Mouse (Mus musculus): ENCODE data around the gene Cd4.

DNA sequence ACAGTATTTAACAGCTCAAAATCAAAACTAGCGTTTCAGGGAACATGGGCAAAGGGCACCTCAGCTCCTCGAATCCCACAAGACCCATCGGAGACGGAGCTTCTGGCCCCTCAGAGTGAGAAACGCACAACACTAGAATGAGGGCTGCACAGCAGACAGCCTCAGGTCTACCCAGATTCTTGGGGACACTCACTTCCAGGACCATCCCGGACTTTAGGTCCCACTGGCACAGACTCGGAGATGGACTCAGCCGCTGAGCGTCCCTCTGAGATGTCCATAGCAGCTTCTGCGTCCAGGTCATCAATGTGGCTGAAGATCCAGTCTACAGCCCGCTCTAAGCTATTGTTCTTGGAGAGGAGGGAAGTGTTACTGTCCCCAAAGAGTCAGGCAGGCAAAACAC, 70.9 kb downstream of the Cd4 start:
- no peak for TF ChIP-seq E2F4 (IDR thresholded peaks at IDR 0.05; ENCODE audit: insufficient read depth)
- TF ChIP-seq TCF12 (IDR thresholded peaks at IDR 0.05; ENCODE audit: insufficient read depth, poor library complexity, severe bottlenecking), result no peak
- TF ChIP-seq POLR2A (IDR thresholded peaks at IDR 0.05; ENCODE audit: insufficient read length, low read depth), result no peak
- TF ChIP-seq POLR2AphosphoS2 (IDR thresholded peaks at IDR 0.05; ENCODE audit: insufficient read length, low read depth), result no peak
- no peak for TF ChIP-seq USF1 (IDR thresholded peaks at IDR 0.05; ENCODE audit: low read depth)
- no peak for TF ChIP-seq MAX (IDR thresholded peaks at IDR 0.05; ENCODE audit: low read depth)

Data from myocyte (in vitro differentiated cells).